Mouse (Mus musculus): Measurements from ENCODE around the gene Xpc.

- TF ChIP-seq POLR2A (IDR thresholded peaks at IDR 0.05; ENCODE audit: low read depth, low read length) (no peak), CTCF (IDR thresholded peaks at IDR 0.05; ENCODE audit: extremely low read depth, insufficient read depth, insufficient read length, insufficient replicate concordance) (no peak)
These were observed 43.4 kb downstream of the Xpc start for GRCm38 (mm10) chr6:91472319-91472718.

All from spleen, adult 2 months (tissue).